Mouse (Mus musculus) c-Kit-negative CD71-positive TER-119-positive erythroid progenitor cells, embryonic 14.5 days (primary cell): ENCODE measurements around the gene Nrxn3.

Experiments
- DNase-seq: peaks from one replicate; pipeline ENCODE4 v3.0.0-alpha.2; 2013; ENCODE audit warnings: low read depth, low spot score

Nrxn3 gene

DNA sequence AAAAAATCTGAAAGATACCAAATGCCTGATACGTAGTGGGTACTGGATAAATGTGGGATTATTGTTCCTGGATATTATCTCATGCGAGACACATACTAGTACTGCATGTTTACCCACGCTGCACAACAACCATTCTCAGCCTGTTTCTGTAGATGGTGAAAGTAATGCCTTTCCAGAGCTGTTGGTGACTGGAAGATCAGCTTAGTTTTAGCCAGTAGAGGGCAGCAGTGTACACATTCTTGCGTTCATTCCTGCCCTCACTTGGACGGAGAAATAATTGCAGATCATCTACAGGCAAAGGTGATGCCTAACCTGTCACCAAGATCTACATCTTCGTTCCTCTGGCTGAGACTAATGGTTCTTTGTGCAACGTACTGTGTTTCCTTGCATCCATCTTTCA lies 791.1 kb downstream of the Nrxn3 start:
- peak; percentile 1 for DNase-seq

DNA sequence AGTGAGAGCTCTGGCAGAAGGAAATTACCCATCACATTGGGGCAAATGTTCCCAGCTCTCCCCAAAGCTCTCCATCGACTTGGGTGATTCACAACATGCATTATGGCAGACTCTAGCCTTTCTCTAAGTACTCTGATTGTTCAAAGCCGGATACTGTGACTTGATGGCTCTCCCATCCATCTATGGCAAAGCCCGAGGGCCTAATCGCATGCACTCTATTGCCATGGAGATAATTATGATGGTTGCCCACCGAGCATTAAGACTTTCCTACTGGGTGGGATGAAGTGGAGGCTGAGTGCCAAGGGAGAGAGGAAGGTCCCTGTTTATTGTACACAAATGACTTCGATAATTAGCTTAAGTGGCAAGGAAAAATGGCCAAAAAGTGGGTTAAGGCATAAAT lies 793.4 kb downstream of the Nrxn3 start:
- DNase-seq: no peak

DNA sequence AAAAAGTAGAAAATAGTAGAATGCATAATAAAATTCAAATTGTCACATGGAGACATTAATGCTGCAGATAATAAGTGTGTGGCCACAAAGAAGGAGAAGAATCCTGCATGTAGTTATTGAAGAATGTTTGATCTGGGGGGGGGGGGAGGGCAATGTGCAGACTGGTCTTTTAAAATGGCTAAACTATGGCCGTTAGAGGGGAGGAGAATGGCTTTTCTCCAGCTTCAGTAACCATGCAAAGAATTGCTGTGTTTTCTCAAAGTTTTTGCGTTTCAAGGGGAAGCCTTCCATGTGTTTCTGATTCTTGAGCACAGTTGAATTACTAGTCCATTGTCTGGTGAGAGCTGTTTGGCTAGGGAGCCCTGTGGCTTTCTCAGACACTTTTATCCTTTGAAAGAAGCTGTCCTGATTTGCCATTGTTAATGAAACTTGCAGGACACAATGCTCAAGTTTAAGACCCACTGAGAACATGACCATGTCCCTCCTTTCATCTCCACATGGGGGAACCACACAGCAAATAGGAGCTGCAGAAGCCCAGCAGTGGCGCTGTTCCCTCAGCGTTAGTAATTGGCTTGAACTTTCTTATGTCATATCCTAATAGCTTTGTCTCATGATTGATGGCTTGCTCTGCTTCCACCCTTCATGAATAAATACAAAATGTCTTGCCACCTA lies 808.1 kb downstream of the Nrxn3 start:
- no peak for DNase-seq

DNA sequence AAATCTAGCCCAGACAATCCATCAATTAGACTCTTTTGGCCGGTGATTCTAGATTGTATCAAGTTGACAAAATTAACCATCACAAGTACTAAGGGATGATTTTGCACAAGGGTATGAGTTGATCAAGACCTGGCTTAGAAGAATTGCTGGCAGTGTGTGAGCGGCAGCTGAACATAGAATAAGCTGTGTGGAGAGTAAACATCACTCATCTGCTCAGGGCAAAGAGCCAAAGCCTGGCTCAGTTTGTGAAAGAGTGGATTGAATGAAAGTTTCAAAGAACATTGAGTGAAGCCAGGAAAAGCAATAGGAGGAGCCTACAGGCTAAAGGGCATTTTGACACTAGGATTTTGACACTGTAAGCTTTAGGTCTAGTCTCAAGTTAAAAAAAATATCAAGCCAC lies 828.6 kb downstream of the Nrxn3 start:
- no peak for DNase-seq

DNA sequence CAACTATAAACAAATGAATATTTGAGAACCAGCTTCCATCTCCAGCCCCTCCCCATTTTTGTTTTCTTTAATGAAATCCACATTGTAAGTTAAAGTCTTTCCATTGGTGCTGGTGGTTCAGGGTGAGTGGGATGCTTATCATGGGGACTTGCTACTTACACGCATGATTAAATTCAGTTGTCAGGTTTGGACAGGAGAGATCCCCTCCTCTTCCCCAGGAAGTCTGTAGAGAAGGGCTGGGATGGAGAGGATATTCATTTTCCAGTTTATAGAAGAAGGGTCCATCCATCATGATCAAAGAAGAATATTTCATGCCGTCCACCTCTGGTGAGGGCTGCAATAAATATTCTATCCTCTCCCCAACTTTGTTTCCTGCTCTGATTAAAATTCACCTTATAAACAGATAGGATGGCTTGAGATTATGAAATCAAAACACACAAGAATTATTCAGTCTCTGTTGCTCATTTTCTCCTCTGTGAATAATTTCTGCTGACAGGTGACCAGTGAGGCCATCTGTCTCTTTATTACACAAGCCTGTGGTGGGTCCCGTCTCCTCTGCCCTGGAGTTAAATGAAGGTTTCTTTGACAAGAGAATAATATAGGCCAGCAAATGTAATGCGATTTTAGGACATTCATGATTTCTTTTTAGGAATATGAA lies 830.7 kb downstream of the Nrxn3 start:
- DNase-seq: no peak

DNA sequence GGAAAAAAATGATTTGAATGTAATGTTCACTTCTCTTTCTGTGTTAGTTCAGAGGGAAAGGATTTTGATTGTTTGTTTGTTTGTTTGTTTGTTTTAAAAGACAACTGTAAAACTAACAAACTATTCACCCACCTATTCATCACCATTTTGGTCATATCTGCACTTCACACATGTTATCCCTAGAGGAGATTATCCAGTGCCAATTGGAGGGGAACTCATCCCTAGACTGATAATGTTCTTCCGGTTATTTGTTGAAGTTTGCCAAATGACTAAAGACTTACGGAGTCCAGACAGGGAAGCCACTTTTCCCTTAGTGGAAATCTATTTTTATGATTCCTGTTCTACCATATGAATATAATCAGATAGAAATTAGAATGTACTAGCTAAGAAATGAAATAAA lies 831.5 kb downstream of the Nrxn3 start:
- no peak for DNase-seq

DNA sequence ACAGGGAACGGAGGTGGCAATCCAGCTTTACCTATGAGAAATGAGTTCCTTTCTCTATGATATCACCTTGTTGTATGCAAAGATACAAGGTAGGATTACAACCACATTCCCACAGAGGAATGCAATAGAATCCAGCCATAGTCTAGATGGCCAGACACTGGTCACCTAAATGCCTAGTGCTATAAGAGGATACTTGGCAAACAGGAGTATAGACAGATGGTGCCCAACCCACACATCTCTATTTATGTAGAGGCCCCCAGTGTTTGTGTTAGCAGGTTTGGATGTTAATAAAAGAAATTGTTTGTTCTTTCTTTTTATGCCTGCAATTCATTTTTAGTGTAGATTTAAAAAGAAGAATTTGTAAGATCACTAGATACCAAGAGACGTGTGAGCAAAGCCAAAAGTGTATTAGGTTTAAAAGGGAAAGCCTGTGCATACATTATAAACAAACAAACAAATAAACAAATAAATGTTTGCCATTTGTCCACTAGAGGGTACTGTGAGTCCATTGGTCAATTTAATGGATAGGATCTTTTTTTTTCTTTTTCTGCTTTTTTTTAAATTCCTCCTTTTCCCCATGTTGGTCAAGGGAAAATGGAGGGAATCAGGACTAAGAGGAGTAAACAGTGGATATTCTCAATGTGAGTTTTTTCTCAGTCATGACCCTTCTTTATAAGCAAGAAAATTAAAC lies 832.2 kb downstream of the Nrxn3 start:
- DNase-seq: no peak

DNA sequence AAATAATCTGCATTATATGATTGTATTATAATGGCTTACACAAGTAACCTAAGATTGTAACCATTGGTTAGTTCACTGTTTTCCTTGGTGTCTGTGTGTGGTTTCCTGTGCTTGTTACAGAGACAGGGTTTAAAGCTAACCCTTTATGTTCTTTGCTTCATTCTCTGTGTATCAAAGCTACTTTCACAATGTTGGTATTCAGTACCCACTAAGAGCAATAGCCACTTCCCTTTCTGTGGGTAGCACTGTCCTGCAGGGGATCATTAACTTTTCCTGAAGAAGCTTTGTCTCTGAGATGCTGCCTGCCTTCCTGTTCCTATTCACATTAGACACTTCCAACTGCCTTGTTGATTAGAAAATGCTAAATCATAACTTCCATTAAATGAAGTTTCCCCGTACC lies 836.2 kb downstream of the Nrxn3 start:
- no peak for DNase-seq

DNA sequence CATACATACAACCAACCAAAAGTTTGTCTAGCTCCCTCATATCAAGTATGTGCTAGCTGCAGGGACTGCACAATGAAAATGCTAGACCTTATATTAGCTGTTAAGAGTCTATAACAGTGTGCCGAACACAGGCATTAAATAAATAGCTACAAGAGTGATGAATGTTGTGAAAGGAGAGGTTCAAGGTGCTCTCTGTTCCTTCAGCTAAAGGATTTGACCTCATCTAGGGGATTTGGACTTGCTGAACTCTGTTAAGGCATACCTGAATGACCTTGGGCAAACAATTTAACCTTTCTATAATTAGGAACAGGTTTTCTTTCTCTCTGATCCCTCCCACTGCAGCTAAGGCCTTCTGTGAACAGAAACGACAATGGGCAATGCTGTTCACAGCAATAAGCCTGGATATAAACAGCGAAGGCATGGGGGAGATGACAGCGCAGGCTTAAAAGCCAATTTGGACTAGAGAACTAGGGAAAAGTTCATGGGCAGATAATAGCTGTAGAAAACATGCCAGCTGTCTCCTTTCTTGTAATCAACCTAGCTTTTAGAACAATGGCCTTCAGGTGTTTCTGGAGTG lies 839.4 kb downstream of the Nrxn3 start:
- no peak for DNase-seq

DNA sequence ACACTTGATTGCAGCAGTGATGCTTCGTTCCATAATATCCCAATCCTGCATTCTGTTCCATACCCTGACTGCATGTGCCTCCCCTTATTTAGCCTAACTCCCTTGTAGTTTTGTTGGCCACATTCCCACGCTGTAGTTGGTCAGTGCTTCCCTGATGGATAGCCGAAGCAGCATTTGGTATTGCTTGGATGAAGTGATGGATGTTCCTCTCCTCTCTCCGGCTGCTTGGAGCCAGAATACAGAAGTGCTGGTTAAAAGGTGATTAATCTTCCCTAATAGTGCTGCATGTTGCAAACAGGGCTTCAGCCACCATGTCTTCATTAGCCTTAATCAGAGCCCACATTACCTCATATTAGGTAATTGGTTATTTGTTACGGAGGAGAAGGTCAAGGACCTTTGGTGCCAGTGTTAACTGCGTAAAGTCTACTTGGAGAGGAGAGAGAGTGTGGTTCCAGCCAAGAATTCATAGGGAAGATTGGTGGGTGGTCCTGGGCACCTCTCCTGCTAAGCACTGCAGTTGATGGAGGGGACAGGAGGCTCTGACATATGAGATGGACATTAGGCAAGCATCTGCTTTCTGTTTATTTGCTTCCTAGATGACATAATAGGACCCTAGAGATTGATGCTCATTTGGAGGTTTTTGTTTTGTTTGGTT lies 846.2 kb downstream of the Nrxn3 start:
- DNase-seq: no peak

DNA sequence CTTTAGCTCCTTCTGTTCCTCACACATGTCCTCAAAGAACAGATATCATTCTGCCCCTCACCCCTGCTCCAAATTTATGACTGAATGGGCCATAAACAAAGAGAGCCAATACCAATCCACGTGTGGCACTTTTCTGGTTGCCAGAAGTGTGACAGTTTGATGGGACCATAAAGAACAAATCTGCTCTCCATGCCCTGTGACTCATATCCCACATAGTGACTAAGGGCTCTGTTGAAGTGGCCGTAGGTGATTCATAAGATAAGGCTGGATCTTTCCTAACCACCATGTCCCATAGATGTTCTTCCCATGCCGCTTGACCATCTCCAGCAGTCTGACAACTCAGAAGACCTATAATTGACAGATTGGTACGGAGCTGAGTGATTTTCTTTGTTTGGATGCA lies 869.8 kb downstream of the Nrxn3 start:
- no peak for DNase-seq

DNA sequence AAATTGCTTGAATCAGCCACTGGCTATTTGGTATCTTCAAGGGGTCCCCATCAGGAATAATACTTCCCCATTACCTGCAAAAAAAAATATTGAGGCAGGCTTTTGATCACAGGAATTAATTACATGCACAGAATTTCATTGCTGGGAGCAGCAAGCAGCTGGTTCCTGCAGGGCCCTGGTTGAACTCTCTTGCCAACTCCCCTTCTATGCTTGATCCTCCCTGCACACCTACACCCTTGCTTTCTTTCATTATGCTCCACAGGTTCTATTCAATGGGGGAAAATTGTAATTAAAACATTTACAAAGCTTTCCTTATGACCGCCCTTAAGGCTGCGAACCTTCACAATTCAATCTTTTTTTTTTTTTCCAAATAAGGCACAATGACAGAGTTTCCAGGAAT lies 891.0 kb downstream of the Nrxn3 start:
- DNase-seq: no peak

DNA sequence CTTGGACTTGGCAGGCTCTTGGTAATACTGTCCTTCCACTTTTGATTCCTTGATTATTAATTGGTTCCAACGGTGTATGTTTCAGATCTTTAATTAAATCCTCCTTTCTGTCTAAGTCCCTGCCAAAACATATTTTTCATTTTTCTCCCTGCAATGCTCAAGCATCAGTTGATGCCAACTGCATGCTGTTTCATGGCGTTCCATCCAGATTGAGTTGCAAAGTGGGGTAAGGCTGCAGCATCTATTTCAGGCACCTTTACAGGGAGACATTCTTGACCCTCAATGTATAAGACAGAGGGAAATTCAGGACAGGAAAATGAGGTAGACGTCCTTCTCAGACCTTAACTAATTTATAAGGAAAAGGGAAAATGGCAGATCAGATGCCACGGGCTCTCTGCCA lies 903.1 kb downstream of the Nrxn3 start:
- no peak for DNase-seq

DNA sequence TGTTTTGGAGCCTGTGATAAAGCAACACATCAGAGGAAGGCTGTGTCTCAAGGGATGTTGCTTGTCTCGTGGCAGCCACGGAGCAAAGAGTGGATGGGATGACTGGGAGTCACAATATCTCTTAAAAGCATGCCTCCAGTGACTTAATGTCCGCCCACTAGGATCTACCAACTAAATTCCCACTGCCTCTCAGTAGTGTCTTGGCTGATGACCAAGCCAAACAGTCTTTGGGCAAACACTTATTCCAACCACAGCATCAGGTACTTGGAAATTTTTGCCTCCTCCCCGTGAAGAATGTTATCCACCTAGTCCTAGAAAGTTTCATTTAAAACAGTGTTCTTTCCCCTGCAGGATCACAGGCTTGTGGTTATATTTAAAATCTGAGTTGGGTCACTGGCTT lies 917.4 kb downstream of the Nrxn3 start:
- DNase-seq: no peak

DNA sequence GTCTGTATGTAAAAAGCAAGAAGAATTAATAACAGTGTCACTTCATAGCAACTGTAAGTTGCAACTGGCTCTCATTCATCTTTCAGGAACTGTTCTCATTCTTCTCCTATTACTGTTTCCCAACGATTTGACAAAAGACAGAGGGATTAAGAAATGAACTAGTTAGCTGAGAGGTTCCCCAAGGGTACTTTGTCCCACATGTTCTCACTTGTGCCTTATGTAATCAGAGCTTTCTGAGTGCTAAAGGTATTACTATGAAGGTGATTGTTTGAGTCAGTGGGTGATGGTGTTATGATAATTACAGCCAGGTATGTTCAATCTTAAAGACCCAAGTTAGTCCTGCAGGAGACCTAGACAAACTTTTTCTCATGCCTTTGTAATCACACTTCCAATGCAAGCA lies 918.8 kb downstream of the Nrxn3 start:
- DNase-seq: no peak

DNA sequence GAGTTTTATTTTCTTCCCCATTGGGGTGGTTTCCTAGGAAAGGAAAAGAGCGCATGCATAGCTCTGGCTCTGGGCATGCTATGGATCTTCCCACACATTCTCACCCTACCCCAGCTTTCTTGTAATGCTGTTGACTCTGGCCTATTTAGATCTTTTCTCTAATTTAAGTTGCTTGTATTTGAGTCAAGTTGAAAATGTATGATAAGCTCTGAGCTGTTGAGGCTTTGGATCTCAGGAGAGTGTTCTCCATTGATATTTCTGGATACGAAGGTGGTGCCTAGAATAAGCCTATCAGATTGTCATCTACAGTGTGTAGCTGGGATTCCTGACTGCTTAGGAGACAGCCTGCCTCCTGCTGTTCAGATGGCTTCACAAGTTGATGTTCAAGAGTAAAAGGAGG lies 930.5 kb downstream of the Nrxn3 start:
- no peak for DNase-seq

DNA sequence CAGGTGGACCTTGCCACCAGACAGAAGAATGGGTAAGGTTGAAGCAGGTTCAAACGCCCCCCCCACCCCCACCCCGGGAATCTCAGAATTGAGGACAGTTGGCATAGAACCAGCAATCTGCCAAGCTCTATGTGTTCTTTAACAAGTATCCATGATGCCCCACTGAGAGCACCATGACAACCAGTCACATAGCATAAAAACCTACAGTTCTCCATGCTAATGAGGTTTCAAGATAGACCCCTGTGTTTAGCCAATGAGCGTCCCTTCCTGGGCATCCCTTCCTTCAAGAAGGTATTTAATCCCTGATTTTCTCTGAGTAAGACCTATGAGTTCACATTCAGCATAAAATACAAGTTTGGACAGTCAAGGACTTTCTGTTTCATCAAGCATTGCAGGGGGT lies 938.5 kb downstream of the Nrxn3 start:
- no peak for DNase-seq

DNA sequence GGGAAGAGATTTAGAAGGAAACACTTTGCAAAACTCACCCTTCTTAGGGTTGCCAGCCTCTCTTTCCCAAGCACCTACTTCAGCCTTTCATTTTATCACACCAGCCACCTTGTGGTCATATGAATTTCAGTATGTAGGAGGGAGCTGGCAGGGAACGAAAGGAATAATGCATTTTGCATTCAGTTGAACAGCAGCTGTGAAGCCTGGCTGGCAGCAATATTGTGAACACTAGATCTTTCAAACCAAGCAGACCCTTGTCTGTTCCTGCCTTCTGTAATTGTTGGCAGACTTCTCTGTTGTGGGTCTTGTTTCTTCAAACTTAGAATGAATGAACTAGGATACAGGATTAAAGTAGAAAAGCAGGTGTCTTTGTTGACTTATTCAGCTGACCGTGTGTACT lies 946.2 kb downstream of the Nrxn3 start:
- DNase-seq: no peak

DNA sequence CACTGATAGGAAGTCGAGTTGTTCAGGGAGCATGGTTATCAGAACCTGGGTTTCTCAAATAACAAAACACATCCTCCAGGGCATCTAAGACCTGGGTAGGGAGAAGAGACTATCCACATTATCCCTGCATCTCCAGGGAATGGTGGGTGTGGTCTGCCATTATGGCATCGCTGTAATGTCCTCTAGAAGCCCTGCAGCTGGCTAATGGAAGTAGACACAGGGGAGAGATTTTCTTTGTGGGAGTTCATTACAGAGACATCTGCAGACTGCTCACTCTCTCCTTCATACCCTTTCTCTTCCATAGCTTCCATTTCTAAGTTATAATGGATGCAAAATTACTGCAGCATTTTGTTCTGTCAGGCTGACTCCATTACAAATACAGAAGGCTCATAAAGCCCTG lies 950.1 kb downstream of the Nrxn3 start:
- DNase-seq: no peak

DNA sequence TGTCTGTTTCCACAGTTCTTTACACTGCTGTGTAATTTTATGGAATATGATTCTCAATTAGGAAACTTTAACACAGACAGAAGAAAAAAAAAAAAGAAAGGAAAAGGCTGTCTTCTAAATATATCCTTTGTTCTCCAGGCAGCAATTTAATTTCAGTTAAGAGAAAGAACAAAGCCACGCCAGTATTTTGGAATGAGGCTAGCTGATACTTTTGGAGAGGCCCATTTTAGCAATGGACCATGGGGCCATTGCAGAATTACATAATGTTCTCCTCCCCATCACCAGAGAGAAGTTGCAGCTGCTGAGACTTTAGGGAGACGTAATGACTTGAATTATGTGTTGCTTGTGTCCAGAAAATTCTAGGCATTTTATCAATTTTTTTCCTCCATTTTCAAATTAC lies 963.0 kb downstream of the Nrxn3 start:
- DNase-seq: no peak

DNA sequence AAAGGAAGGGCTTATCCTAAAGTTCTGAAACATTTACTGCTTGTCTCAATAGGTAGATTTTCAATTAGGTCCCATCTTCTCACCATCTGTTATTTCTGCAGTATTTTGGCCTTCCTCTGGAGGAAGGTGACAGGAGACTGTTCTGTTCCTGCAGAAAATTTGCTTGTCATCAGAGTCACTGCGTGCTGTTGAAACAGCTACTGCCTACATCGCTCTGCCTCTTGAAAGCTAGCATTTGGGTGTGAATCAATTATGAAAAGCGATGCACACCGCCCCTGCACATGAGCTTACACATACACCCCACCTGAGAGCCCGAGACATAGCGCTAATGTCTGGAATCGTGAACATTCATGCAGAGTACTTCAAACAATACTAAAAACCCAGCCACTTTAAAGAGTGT lies 966.4 kb downstream of the Nrxn3 start:
- DNase-seq: no peak

DNA sequence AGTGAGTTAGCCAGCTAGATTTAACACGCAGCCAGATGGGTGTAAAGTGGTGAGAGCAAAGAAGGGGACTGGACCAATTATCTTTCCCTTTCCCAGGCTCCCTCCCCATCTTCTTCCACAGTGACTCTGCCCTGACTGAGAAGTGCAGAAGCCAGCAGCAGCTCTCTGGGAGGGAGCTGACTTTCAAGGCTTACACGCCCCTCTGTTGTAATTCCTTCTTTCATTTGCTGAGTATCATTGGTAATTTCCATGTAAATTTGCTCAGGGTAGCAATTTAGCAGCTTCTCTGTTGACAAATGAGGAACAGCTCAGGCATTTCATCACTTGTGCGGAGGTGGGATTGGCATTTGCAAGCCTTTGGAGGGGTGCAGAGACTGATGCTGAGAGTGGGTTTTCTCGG lies 976.8 kb downstream of the Nrxn3 start:
- no peak for DNase-seq
